Mouse (Mus musculus) thymus, adult 2 months (tissue): ENCODE results near the gene Ascc2.

Experiments
- CTCF ChIP-seq: fragments of 200-500 bp; IDR thresholded peaks from 2 replicates; pipeline ENCODE4 v1.5.1; 2012; ENCODE audit warnings: mild to moderate bottlenecking, control low read depth, low read length, moderate library complexity, borderline replicate concordance; ENCODE audit not compliant: control insufficient read depth, poor library complexity, insufficient read depth; ENCODE audit errors: extremely low read depth
- POLR2A ChIP-seq: fragments of 200-500 bp; IDR thresholded peaks from 2 replicates; pipeline ENCODE4 v1.6.1; 2012; ENCODE audit warnings: mild to moderate bottlenecking, low read length, control low read depth, moderate library complexity; ENCODE audit not compliant: control insufficient read depth, poor library complexity, insufficient read depth; ENCODE audit errors: extremely low read depth

GRCm38 (mm10) chr11:4691213-4691612, 53.7 kb downstream of the Ascc2 start:
- no peak for TF ChIP-seq POLR2A
- TF ChIP-seq CTCF: no peak
